Mouse (Mus musculus) heart, embryonic 13.5 days (tissue): Measurements from ENCODE around the gene Smdt1. TPM values are rescaled to one million over a fixed set of nuclear protein-coding genes. Genes with fewer than 3 reads are reported as not detected.

Experiments
- ATAC-seq: fragments of 200-750 bp; cut with Nextera tagmentation; 2 replicates; pipeline ENCODE4 v1.8.0; 2017; ENCODE audit warnings: moderate TSS enrichment; ENCODE audit not compliant: insufficient number of reproducible peaks, low FRiP score, low TSS enrichment; ENCODE audit errors: extremely low read depth
- H3K27ac ChIP-seq: fragments of 300-500 bp; sonication (generic); replicated peaks from 2 replicates; pipeline ENCODE4 v1.5.1; 2015; ENCODE audit warnings: moderate library complexity, mild to moderate bottlenecking, inconsistent platforms
- H3K27me3 ChIP-seq: fragments of 300-500 bp; sonication (generic); replicated peaks from 2 replicates; pipeline ENCODE4 v1.6.1; 2015; ENCODE audit warnings: mild to moderate bottlenecking, inconsistent platforms
- H3K36me3 ChIP-seq: fragments of 300-500 bp; sonication (generic); 2 replicates; pipeline ENCODE4 v1.6.1; 2015; ENCODE audit warnings: mild to moderate bottlenecking, inconsistent platforms
- H3K4me1 ChIP-seq: fragments of 300-500 bp; sonication (generic); 2 replicates; pipeline ENCODE4 v1.6.1; 2015; ENCODE audit warnings: inconsistent platforms
- H3K4me2 ChIP-seq: fragments of 300-500 bp; sonication (generic); 2 replicates; pipeline ENCODE4 v1.6.1; 2015; ENCODE audit warnings: inconsistent platforms, mild to moderate bottlenecking, moderate library complexity
- H3K4me3 ChIP-seq: fragments of 300-500 bp; sonication (generic); 2 replicates; pipeline ENCODE4 v1.5.1; 2015; ENCODE audit warnings: moderate library complexity, mild to moderate bottlenecking, inconsistent platforms
- H3K9ac ChIP-seq: fragments of 300-500 bp; sonication (generic); 2 replicates; pipeline ENCODE4 v1.6.1; 2015; ENCODE audit warnings: inconsistent platforms, mild to moderate bottlenecking, moderate library complexity
- H3K9me3 ChIP-seq: fragments of 300-500 bp; sonication (generic); 2 replicates; pipeline ENCODE4 v1.6.1; 2016; ENCODE audit warnings: inconsistent platforms
- WGBS: fragments of 180-500 bp; shearing (Covaris S2); methylation state at CpG from one replicate; pipeline ENCODE4 v1.1.7; 2015; ENCODE audit warnings: mixed read lengths; 5-methylcytosine and 5-hydroxymethylcytosine counted together
- polyA plus RNA-seq: library from polyadenylated mRNA; unstranded; fragments of >200 nt; fragmentation: Nextera tagmentation; extraction: Ambion mirVana; gene quantifications from 2 replicates; pipeline ENCODE4 v1.2.1, GENCODE M21; 2015

Gene Smdt1
- polyA plus RNA-seq, 1 experiment from 2014 or later = 334 TPM

- WGBS = 87% methylated on average over 27 of the region's 27 CpGs
- no peak for ATAC-seq
- peak overlapping the region; percentile 8; the same call in 1 of the 2 replicates for H3K4me3 ChIP-seq
- H3K27me3 ChIP-seq = no peaks in the 10 kb centered on the region
- H3K36me3 ChIP-seq = peaks cover 18% of the 10 kb centered on the region
- H3K9me3 ChIP-seq = no peaks in the 10 kb centered on the region
- H3K9ac ChIP-seq = peak overlapping the region; percentile 42; the same call in 1 of the 2 replicates
- peak overlapping the region; percentile 93 for H3K4me2 ChIP-seq
- peaks cover 59% of the 10 kb centered on the region for H3K4me1 ChIP-seq
- peak overlapping the region; percentile 89 for H3K27ac ChIP-seq
These were observed 4.9 kb downstream of the Smdt1 start for GRCm38 (mm10) chr15:82343368-82344287.

DNA sequence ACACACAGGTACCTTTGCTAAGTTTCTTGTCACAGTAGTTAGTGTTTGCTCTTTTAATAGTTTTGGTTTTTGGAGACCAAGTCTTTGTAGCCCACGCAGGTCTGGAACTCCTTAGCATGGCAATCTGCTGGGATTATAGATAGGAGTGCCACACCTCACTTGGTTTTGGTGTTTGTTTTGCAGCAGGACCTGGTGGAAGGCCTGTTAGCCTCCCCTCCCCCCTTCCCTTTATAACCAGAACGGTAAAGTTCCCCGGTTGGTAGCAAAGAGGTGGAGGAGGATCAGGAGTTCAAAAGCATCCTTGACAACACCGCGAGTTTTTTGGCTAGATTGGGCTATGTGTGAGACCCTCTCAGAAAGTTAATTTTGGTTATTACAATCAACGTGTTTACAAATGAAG lies 6.2 kb downstream of the Smdt1 start:
- peak overlapping the region; percentile 93 for H3K4me2 ChIP-seq
- 80% methylated on average over 6 of the region's 6 CpGs for WGBS
- ATAC-seq = no peak
- peak overlapping the region; percentile 34; the same call in 1 of the 2 replicates for H3K9ac ChIP-seq
- peak overlapping the region; percentile 74; the same call in 1 of the 2 replicates for H3K4me3 ChIP-seq
- peaks cover 32% of the 10 kb centered on the region for H3K36me3 ChIP-seq
- H3K27ac ChIP-seq = peak overlapping the region; percentile 61
- H3K27me3 ChIP-seq = no peaks in the 10 kb centered on the region
- peaks cover 52% of the 10 kb centered on the region for H3K4me1 ChIP-seq
- no peaks in the 10 kb centered on the region for H3K9me3 ChIP-seq

GRCm38 (mm10) chr15:82345820-82346470 lies 7.2 kb downstream of the Smdt1 start:
- no peaks in the 10 kb centered on the region for H3K27me3 ChIP-seq
- H3K27ac ChIP-seq = peak overlapping the region; percentile 90
- H3K4me1 ChIP-seq = peaks cover 47% of the 10 kb centered on the region
- under 1% methylated on average over 51 of the region's 51 CpGs for WGBS
- H3K9me3 ChIP-seq = no peaks in the 10 kb centered on the region
- H3K36me3 ChIP-seq = peaks cover 42% of the 10 kb centered on the region
- peak overlapping the region; percentile 74 for H3K4me3 ChIP-seq
- peak overlapping the region; percentile 87 for H3K9ac ChIP-seq
- H3K4me2 ChIP-seq = peak overlapping the region; percentile 93
- ATAC-seq = peak; percentile 89

DNA sequence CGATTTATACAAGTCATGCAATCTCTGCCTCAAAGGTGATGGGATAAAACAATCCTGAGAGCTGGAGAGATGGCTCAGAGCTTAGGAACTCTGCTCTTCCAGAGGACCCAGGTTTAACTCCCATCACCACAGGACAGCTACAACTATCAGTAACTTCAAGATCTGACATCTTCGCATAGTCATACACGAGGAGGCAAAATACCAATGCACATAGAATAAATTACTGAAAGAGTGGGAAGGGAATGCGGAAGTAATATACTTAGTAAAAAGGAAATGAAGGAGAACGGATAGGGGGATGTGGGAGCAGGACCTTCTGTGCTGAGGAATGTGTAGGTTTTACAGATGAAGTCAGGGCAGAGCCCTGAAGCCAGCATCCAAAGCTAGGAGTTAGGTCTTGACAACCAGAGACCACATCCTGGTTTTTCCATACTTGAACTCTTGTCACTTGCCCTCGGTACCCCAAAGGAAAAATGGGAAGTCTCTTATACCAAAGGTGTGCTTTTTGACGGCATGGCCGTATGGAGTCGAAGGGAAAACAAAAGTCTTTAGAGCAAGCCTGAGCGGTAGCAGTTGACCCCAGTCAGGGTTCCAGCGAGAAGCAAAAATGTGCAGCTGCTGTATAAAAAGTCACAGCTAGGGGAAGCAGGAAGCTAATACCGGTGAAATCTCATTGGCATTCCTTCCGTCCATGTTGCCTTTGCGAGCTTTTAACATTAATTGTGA lies 8.0 kb downstream of the Smdt1 start:
- peak overlapping the region; percentile 93 for H3K4me2 ChIP-seq
- peaks cover 47% of the 10 kb centered on the region for H3K4me1 ChIP-seq
- peak overlapping the region; percentile 90 for H3K27ac ChIP-seq
- H3K9me3 ChIP-seq = no peaks in the 10 kb centered on the region
- ATAC-seq = no peak
- whole genome bisulfite sequencing = 46% methylated on average over 14 of the region's 14 CpGs
- peak overlapping the region; percentile 74 for H3K4me3 ChIP-seq
- peak overlapping the region; percentile 87 for H3K9ac ChIP-seq
- H3K36me3 ChIP-seq = peaks cover 46% of the 10 kb centered on the region
- H3K27me3 ChIP-seq = no peaks in the 10 kb centered on the region

- peak overlapping the region; percentile 93 for H3K4me2 ChIP-seq
- H3K9me3 ChIP-seq = no peaks in the 10 kb centered on the region
- H3K4me1 ChIP-seq = peaks cover 47% of the 10 kb centered on the region
- peak overlapping the region; percentile 90 for H3K27ac ChIP-seq
- no peaks in the 10 kb centered on the region for H3K27me3 ChIP-seq
- WGBS = 80% methylated on average over 4 of the region's 4 CpGs
- peak overlapping the region; percentile 74 for H3K4me3 ChIP-seq
- peak overlapping the region; percentile 87 for H3K9ac ChIP-seq
- H3K36me3 ChIP-seq = peaks cover 46% of the 10 kb centered on the region
- ATAC-seq = no peak
These were observed 8.5 kb downstream of the Smdt1 start for GRCm38 (mm10) chr15:82347303-82347676.

- Histone ChIP-seq H3K27me3 (no peaks in the 10 kb centered on the region), H3K4me1 (peaks cover 48% of the 10 kb centered on the region), H3K9me3 (no peaks in the 10 kb centered on the region), H3K36me3 (peaks cover 46% of the 10 kb centered on the region), H3K4me3 (peak overlapping the region; percentile 74), H3K4me2 (peak overlapping the region; percentile 93), H3K9ac (peak overlapping the region; percentile 87; the same call in 1 of the 2 replicates), H3K27ac (no peak overlapping the region)
- WGBS = 91% methylated on average over 12 of the region's 12 CpGs
- no peak for ATAC-seq
These were observed 9.1 kb downstream of the Smdt1 start for GRCm38 (mm10) chr15:82347852-82348251.

DNA sequence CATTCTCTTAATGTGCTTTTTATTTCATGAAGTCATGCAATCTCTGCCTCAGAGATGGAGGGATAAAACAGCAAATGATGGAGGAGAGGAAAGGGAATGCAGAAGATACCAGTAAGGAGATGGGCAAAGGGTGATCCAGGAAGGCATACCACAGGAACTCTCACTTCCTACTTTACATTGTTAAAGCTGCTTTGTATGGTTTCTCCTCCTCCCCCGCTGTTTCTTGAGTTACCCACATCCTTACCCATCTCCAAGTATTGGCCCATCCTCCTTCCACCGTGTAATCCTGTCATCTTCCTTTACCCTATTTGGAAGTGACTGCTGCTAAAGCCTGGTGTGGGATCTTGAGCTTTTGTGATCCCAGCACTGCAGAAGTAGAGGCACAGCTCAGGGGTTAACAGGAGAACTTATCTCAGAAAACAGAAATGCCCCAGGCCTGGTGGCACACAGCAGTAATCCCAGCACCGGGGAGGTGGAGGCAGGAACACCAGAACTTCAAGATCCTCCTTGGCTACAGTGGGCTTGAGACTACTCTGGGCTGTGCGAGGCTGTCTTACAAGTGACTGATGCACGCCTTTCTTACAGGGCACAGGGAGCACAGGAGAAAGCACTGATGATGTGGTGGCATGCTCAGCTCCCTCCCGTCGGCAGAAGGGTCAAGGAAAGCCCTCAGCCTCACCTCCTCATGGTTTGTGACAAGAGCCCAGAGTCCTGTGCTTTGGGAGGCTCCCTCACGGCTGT lies 9.7 kb downstream of the Smdt1 start:
- H3K27ac ChIP-seq = no peak overlapping the region

GRCm38 (mm10) chr15:82348999-82349341 lies 10.2 kb downstream of the Smdt1 start:
- no peak overlapping the region for H3K27ac ChIP-seq
- H3K4me3 ChIP-seq = no peak overlapping the region
- no peaks in the 10 kb centered on the region for H3K27me3 ChIP-seq
- 84% methylated on average over 2 of the region's 2 CpGs for WGBS
- ATAC-seq = no peak
- peak overlapping the region; percentile 93; the same call in 1 of the 2 replicates for H3K4me2 ChIP-seq
- no peaks in the 10 kb centered on the region for H3K9me3 ChIP-seq
- H3K4me1 ChIP-seq = peaks cover 55% of the 10 kb centered on the region
- no peak overlapping the region for H3K9ac ChIP-seq
- H3K36me3 ChIP-seq = peaks cover 44% of the 10 kb centered on the region

More for the DNA sequence above, 9.7 kb downstream of the Smdt1 start:
- Histone ChIP-seq H3K4me3 (peak overlapping the region; percentile 74; the same call in 1 of the 2 replicates), H3K36me3 (peaks cover 46% of the 10 kb centered on the region), H3K4me2 (peak overlapping the region; percentile 93), H3K9ac (peak overlapping the region; percentile 87; the same call in 1 of the 2 replicates), H3K27me3 (no peaks in the 10 kb centered on the region), H3K4me1 (peaks cover 54% of the 10 kb centered on the region), H3K9me3 (no peaks in the 10 kb centered on the region)
- WGBS = 82% methylated on average over 8 of the region's 8 CpGs
- ATAC-seq = no peak

DNA sequence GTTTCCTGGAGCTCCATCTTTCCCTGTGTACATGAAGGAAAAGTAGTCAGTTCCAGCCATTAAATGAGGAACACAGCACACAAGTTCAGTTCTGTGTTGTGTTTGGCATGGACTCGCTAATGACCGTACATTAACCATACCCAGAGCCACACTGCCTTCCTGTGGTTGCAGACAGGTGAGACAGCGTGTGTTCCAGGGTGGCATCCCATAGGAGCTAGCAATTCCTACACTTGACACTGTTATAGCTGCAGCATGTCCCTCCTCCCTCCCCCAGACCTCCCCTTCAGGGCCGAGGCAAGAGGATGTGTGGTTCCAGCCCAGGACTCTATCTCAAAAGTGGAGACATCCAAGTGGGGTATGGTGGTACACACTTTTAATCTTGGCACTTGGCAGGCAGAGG lies 11.6 kb downstream of the Smdt1 start:
- no peak overlapping the region; the same call in 1 of the 2 replicates for H3K9ac ChIP-seq
- WGBS = 89% methylated on average over 4 of the region's 4 CpGs
- H3K27ac ChIP-seq = no peak overlapping the region
- no peaks in the 10 kb centered on the region for H3K9me3 ChIP-seq
- ATAC-seq = no peak
- H3K4me1 ChIP-seq = peaks cover 58% of the 10 kb centered on the region
- H3K36me3 ChIP-seq = peaks cover 42% of the 10 kb centered on the region
- H3K4me2 ChIP-seq = peak overlapping the region; percentile 90
- no peak overlapping the region for H3K4me3 ChIP-seq
- H3K27me3 ChIP-seq = no peaks in the 10 kb centered on the region

DNA sequence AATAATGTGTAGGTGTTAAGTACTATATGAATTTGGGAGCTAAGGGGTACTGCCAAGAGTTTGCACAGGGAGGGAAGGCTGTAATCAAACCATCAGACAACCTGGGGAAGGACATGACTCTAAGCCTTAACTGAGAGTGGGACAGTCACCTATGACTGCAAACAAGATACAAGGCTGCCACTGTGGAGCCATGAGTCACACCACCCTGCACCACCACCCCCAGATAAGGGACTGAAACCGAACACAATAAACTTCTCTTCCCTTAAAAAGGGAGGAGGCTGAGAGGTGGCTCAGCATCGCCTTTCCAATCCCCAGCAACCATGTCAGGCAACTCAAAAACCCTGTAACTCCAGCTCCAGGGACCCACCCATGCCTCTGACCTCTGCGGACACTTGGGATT lies 12.7 kb downstream of the Smdt1 start:
- Histone ChIP-seq H3K4me2 (peak overlapping the region; percentile 90), H3K9me3 (no peaks in the 10 kb centered on the region), H3K27me3 (no peaks in the 10 kb centered on the region), H3K4me1 (peaks cover 57% of the 10 kb centered on the region), H3K9ac (peak overlapping the region; percentile 99), H3K36me3 (peaks cover 42% of the 10 kb centered on the region), H3K4me3 (peak overlapping the region; percentile 92), H3K27ac (peak overlapping the region; percentile 37; the same call in 1 of the 2 replicates)
- no peak for ATAC-seq
- 51% methylated on average over 3 of the region's 3 CpGs for WGBS
